Mouse (Mus musculus): ENCODE measurements around the gene Psg19. TPM values are rescaled to one million over a fixed set of nuclear protein-coding genes. Genes with fewer than 3 reads are reported as not detected.
A peak's percentile ranks its signal among the peaks of the same experiment; 100 is the strongest.

Psg19 gene
- polyA plus RNA-seq, 1 experiment from 2014 or later, result not detected

DNA sequence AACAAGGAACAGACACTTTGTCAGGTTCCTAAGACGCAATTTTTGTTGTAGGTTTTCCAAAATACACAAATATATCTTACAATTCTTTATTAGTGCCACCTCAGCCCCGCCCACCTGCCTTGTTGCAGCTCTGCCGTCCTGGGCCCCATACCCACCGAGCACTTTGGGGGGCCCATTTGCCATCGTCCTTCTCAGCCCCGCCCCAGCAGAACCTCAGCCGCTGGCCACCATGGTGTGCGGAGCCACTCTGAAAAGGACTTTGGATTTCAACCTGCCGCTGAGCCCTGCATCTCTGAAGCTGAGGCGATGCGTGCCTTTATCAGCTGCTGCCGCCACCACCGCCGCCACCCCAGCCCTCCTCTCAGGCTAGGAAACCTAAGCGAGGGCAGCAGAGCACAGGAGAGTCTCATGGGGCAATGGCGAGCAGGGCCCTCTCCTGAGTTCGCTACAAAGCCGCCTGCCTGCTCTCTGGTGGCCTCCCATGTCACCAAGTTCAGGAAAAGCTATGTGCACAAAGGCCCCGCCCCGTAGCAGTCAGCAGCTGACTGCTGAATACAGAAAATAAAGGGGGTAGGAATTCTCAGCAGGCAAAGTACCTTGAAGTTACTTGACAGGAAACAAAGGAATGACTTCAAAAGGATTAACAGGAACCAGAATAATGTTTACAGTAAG is 52.0 kb downstream of the Psg19 start:
- 0 out of 2 replicates have a peak, but pooled peaks have one; percentile 14 for ATAC-seq (ENCODE audit: insufficient read depth)
- H3K4me2 ChIP-seq, result peak overlapping the region; percentile 45
- H3K36me3 ChIP-seq (ENCODE audit: insufficient read depth), result no peaks in the 10 kb centered on the region
- no peak overlapping the region for H3K27ac ChIP-seq (ENCODE audit: low read depth)
- H3K9ac ChIP-seq, result peak overlapping the region; percentile 6; the same call in 1 of the 2 replicates
- no peaks in the 10 kb centered on the region for H3K9me3 ChIP-seq (ENCODE audit: low read depth, low read length)
- WGBS, result 16% methylated on average over 20 of the region's 20 CpGs
- H3K27me3 ChIP-seq (ENCODE audit: insufficient read depth, low read length), result peaks cover 16% of the 10 kb centered on the region
- H3K4me3 ChIP-seq (ENCODE audit: low read depth, low read length), result no peak overlapping the region
- no peaks in the 10 kb centered on the region for H3K4me1 ChIP-seq (ENCODE audit: insufficient read depth)
- no peak for TF ChIP-seq CTCF (IDR thresholded peaks at IDR 0.05; ENCODE audit: low read depth)
- DNase-seq, result peak; percentile 27

Other genes with a start within 250 kb of the Psg19 start
- gene Psg27, start 231.2 kb downstream of the Psg19 start, polyA plus RNA-seq (2014; fragmentation: Nextera tagmentation; extraction: Ambion mirVana), result not detected in 2 replicates
- not detected in 2 replicates for gene Psg23, start 182.0 kb downstream of the Psg19 start, polyA plus RNA-seq (2014; fragmentation: Nextera tagmentation; extraction: Ambion mirVana)
- not detected in 2 replicates for gene Psg21, start 141.8 kb downstream of the Psg19 start, polyA plus RNA-seq (2014; fragmentation: Nextera tagmentation; extraction: Ambion mirVana)
- gene Psg20, start 112.3 kb downstream of the Psg19 start, polyA plus RNA-seq (2014; fragmentation: Nextera tagmentation; extraction: Ambion mirVana), result not detected in 2 replicates
- not detected in 2 replicates for gene Psg22, start 80.4 kb downstream of the Psg19 start, polyA plus RNA-seq (2014; fragmentation: Nextera tagmentation; extraction: Ambion mirVana)
- gene Psg17, start 23.1 kb upstream of the Psg19 start, polyA plus RNA-seq (2014; fragmentation: Nextera tagmentation; extraction: Ambion mirVana), result 0.08 TPM in 1 of 2 replicates, not detected in the other
- gene Mill2, start 41.4 kb upstream of the Psg19 start, polyA plus RNA-seq (2014; fragmentation: Nextera tagmentation; extraction: Ambion mirVana), result 0.81 and 0.92 TPM in 2 replicates
- gene Pglyrp1, start 72.8 kb upstream of the Psg19 start, polyA plus RNA-seq (2014; fragmentation: Nextera tagmentation; extraction: Ambion mirVana), result 2.5 and 2.6 TPM in 2 replicates
- gene Ccdc61, start 111.9 kb upstream of the Psg19 start, polyA plus RNA-seq (2014; fragmentation: Nextera tagmentation; extraction: Ambion mirVana), result 20.4 and 24.7 TPM in 2 replicates
- gene Nova2, start 127.4 kb upstream of the Psg19 start, polyA plus RNA-seq (2014; fragmentation: Nextera tagmentation; extraction: Ambion mirVana), result 1.2 TPM in 2 replicates
- not detected in 2 replicates for gene Nanos2, start 188.9 kb upstream of the Psg19 start, polyA plus RNA-seq (2014; fragmentation: Nextera tagmentation; extraction: Ambion mirVana)
- 3.7 and 4.8 TPM in 2 replicates for gene Mypop, start 192.7 kb upstream of the Psg19 start, polyA plus RNA-seq (2014; fragmentation: Nextera tagmentation; extraction: Ambion mirVana)
- 27.3 and 35.0 TPM in 2 replicates for gene Irf2bp1, start 205.5 kb upstream of the Psg19 start, polyA plus RNA-seq (2014; fragmentation: Nextera tagmentation; extraction: Ambion mirVana)
- gene Foxa3, start 225.0 kb upstream of the Psg19 start, polyA plus RNA-seq (2014; fragmentation: Nextera tagmentation; extraction: Ambion mirVana), result 2.2 and 2.3 TPM in 2 replicates
- gene Sympk, start 225.9 kb upstream of the Psg19 start, polyA plus RNA-seq (2014; fragmentation: Nextera tagmentation; extraction: Ambion mirVana), result 22.9 and 26.8 TPM in 2 replicates

Data from lung, embryonic 14.5 days (tissue).